8 mouse cellular contexts compared by ENCODE assay signal in genomic region chr3:35931896-35932727, GRCm38 (mm10). TPM values are rescaled to one million over a fixed set of nuclear protein-coding genes. Genes with fewer than 3 reads are reported as not detected.
DNase-seq lines count a peak whose midpoint lies in the region; ATAC-seq and TF ChIP-seq lines count a peak whose summit lies in the region.

No protein-coding gene starts in this region.

- DNase-seq in CD4-positive helper T cell, adult 2 months (ENCODE audit: low read depth, low spot score), result peak; percentile 72
- DNase-seq in forebrain, embryonic 11.5 days (ENCODE audit: low spot score), result peak; percentile 82
- DNase-seq in heart, postnatal 0 days (ENCODE audit: low spot score), result peak; percentile 55
- peak; percentile 52 to 75 for DNase-seq in kidney, postnatal 25 days
- peak; percentile 54 to 57 for DNase-seq in lung, adult 18-20 months

- H3K9ac ChIP-seq in forebrain, embryonic 11.5 days (ENCODE audit: low read length), result peak overlapping the region; percentile 99
- peak overlapping the region; percentile 97 for H3K9ac ChIP-seq in heart, postnatal 0 days (replicated peaks; ENCODE audit: low read depth, low read length)
- peak overlapping the region; percentile 99 for H3K9ac ChIP-seq in neural tube, embryonic 12.5 days

- 2% methylated on average over 65 of the region's 65 CpGs for WGBS in bone marrow, adult 2 months
- WGBS in forebrain, embryonic 11.5 days, result 1% methylated on average over 45 of the region's 65 CpGs
- under 1% methylated on average over 59 of the region's 65 CpGs for WGBS in heart, postnatal 0 days
- under 1% methylated on average over 42 of the region's 65 CpGs for WGBS in neural tube, embryonic 12.5 days

- H3K4me3 ChIP-seq in bone marrow, adult 2 months (replicated peaks; ENCODE audit: control insufficient read depth, low read depth, low read length), result peak overlapping the region; percentile 99
- peak overlapping the region; percentile 95 for H3K4me3 ChIP-seq in forebrain, embryonic 11.5 days (ENCODE audit: low read depth, low read length)
- H3K4me3 ChIP-seq in heart, postnatal 0 days (ENCODE audit: low read depth, low read length), result peak overlapping the region; percentile 87
- peak overlapping the region; percentile 96 for H3K4me3 ChIP-seq in neural tube, embryonic 12.5 days
- peak overlapping the region; percentile 93 for H3K4me3 ChIP-seq in testis, adult 2 months (ENCODE audit: control insufficient read depth, low read depth, low read length)

- TF ChIP-seq CTCF in bone marrow, adult 2 months (IDR thresholded peaks at IDR 0.05; ENCODE audit: control insufficient read depth, insufficient read depth, low read length), result no peak
- TF ChIP-seq CTCF in heart, postnatal 0 days (IDR thresholded peaks at IDR 0.05; ENCODE audit: low read depth), result no peak
- no peak for TF ChIP-seq CTCF in testis, adult 2 months (IDR thresholded peaks at IDR 0.05; ENCODE audit: control insufficient read depth, insufficient read depth, insufficient replicate concordance, low read depth, low read length)

- peaks cover 4% of the 10 kb centered on the region; the same call in 1 of the 2 replicates for H3K4me1 ChIP-seq in bone marrow, adult 2 months (ENCODE audit: control insufficient read depth, insufficient read depth, low read length)
- peaks cover 8% of the 10 kb centered on the region; the same call in 1 of the 2 replicates for H3K4me1 ChIP-seq in forebrain, embryonic 11.5 days (replicated peaks; ENCODE audit: control insufficient read depth, insufficient read depth, low read length)
- peaks cover 26% of the 10 kb centered on the region for H3K4me1 ChIP-seq in heart, postnatal 0 days (ENCODE audit: control insufficient read depth, insufficient read depth)
- peaks cover 21% of the 10 kb centered on the region for H3K4me1 ChIP-seq in neural tube, embryonic 12.5 days
- H3K4me1 ChIP-seq in testis, adult 2 months (ENCODE audit: control insufficient read depth, insufficient read depth, low read length), result peaks cover 2% of the 10 kb centered on the region

- no peaks in the 10 kb centered on the region for H3K27me3 ChIP-seq in forebrain, embryonic 11.5 days (ENCODE audit: control insufficient read depth, insufficient read depth, low read length)
- H3K27me3 ChIP-seq in heart, postnatal 0 days (ENCODE audit: control insufficient read depth, insufficient read depth, low read length), result no peaks in the 10 kb centered on the region
- H3K27me3 ChIP-seq in neural tube, embryonic 12.5 days (replicated peaks), result no peaks in the 10 kb centered on the region
- H3K27me3 ChIP-seq in testis, adult 2 months (ENCODE audit: control insufficient read depth, insufficient read depth, low read length), result no peaks in the 10 kb centered on the region

- peak; percentile 79 for ATAC-seq in forebrain, embryonic 11.5 days (replicated peaks; ENCODE audit: low FRiP score)
- ATAC-seq in heart, postnatal 0 days (ENCODE audit: insufficient read depth, low read depth), result peak; percentile 82
- peak; percentile 78 for ATAC-seq in neural tube, embryonic 12.5 days (ENCODE audit: low FRiP score, low read depth)

- TF ChIP-seq POLR2A in bone marrow, adult 2 months (IDR thresholded peaks at IDR 0.05; ENCODE audit: borderline replicate concordance, control insufficient read depth, low read depth, low read length), result no peak
- no peak for TF ChIP-seq POLR2A in testis, adult 2 months (IDR thresholded peaks at IDR 0.05; ENCODE audit: control insufficient read depth, low read depth, low read length)

- no peaks in the 10 kb centered on the region for H3K36me3 ChIP-seq in forebrain, embryonic 11.5 days (ENCODE audit: control insufficient read depth, insufficient read depth, low read length)
- no peaks in the 10 kb centered on the region for H3K36me3 ChIP-seq in heart, postnatal 0 days (replicated peaks; ENCODE audit: control insufficient read depth, insufficient read depth, low read length)
- no peaks in the 10 kb centered on the region for H3K36me3 ChIP-seq in neural tube, embryonic 12.5 days
- H3K36me3 ChIP-seq in testis, adult 2 months (ENCODE audit: control insufficient read depth, insufficient read depth, low read length), result no peaks in the 10 kb centered on the region

- TF ChIP-seq EP300 in heart, postnatal 0 days (IDR thresholded peaks at IDR 0.05; ENCODE audit: low read depth), result no peak

- H3K4me2 ChIP-seq in forebrain, embryonic 11.5 days (ENCODE audit: low read depth, low read length, severe bottlenecking), result peak overlapping the region; percentile 54
- peak overlapping the region; percentile 86 for H3K4me2 ChIP-seq in heart, postnatal 0 days (ENCODE audit: low read depth, low read length)
- peak overlapping the region; percentile 90 for H3K4me2 ChIP-seq in neural tube, embryonic 12.5 days (replicated peaks)

- H3K27ac ChIP-seq in bone marrow, adult 2 months (ENCODE audit: control insufficient read depth, insufficient read depth, low read depth, low read length, poor library complexity), result peak overlapping the region; percentile 98
- peak overlapping the region; percentile 80 for H3K27ac ChIP-seq in forebrain, embryonic 11.5 days (ENCODE audit: low read depth, low read length)
- H3K27ac ChIP-seq in heart, postnatal 0 days (ENCODE audit: low read depth), result peak overlapping the region; percentile 95
- H3K27ac ChIP-seq in neural tube, embryonic 12.5 days, result peak overlapping the region; percentile 77
- H3K27ac ChIP-seq in testis, adult 2 months (ENCODE audit: control insufficient read depth, insufficient read depth, low read depth, low read length), result peak overlapping the region; percentile 87

- H3K9me3 ChIP-seq in forebrain, embryonic 11.5 days (ENCODE audit: control insufficient read depth, low read length), result no peaks in the 10 kb centered on the region
- no peaks in the 10 kb centered on the region for H3K9me3 ChIP-seq in heart, postnatal 0 days (replicated peaks; ENCODE audit: control insufficient read depth, low read length)
- no peaks in the 10 kb centered on the region for H3K9me3 ChIP-seq in neural tube, embryonic 12.5 days

RNA-seq across cellular contexts. Expression of gene Dcun1d1, which starts 5.1 kb away (rescaled TPM):
- 23.3 and 28.0 TPM in 2 replicates for polyA plus RNA-seq in bone marrow, adult 2 months (2011; ENCODE audit: insufficient read depth, insufficient read length, low replicate concordance, missing spikeins)
- 96.9 and 104 TPM in 2 replicates for polyA plus RNA-seq in forebrain, embryonic 11.5 days (2014; fragmentation: Nextera tagmentation; extraction: Ambion mirVana)
- 27.2 and 72.9 TPM in 2 replicates for total RNA-seq in heart, postnatal 0 days (2014; rRNA removed; ENCODE audit: low replicate concordance)
- 88.9 and 92.8 TPM in 2 replicates for polyA plus RNA-seq in heart, postnatal 0 days (2015; fragmentation: Nextera tagmentation; extraction: Ambion mirVana)
- polyA plus RNA-seq in neural tube, embryonic 12.5 days (2016; fragmentation: Nextera tagmentation; extraction: Ambion mirVana), result 97.1 and 98.6 TPM in 2 replicates
- 253 and 333 TPM in 2 replicates for polyA plus RNA-seq in testis, adult 2 months (2012; rRNA removed)

Comparison
In these comparisons a context has a peak if more than half of its experiments do, and no peak if none do; other contexts are left out.
1. Peak in every context shown above with its lines: DNase-seq, ATAC-seq, H3K4me3 ChIP-seq and H3K27ac ChIP-seq.